Mouse (Mus musculus): ENCODE data around the gene Cxcl3.

DNA sequence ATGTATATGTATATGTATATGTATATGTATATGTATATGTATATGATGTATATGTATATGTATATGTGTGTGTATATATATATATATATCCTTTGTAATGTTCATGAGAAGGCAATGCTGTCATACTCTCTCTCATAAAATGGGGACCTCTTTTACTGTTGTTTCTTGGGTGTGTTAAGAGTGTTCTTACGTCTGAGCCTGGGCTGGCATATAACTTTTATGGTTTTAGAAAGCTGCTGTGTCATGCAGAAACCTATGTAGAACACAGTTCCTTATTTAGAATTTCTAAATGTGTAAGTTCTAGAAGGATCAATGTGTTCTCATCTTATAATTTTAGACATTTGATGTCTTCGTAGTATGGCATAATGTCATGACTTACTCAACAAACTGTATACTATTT is 25.1 kb upstream of the Cxcl3 start:
- TF ChIP-seq CTCF (IDR thresholded peaks at IDR 0.05; ENCODE audit: control insufficient read depth, insufficient read depth, low read length): no peak
- TF ChIP-seq POLR2A (IDR thresholded peaks at IDR 0.05; ENCODE audit: borderline replicate concordance, control insufficient read depth, low read depth, low read length): no peak
